ENCODE assay signal across 11 mouse cellular contexts in the genomic region with DNA sequence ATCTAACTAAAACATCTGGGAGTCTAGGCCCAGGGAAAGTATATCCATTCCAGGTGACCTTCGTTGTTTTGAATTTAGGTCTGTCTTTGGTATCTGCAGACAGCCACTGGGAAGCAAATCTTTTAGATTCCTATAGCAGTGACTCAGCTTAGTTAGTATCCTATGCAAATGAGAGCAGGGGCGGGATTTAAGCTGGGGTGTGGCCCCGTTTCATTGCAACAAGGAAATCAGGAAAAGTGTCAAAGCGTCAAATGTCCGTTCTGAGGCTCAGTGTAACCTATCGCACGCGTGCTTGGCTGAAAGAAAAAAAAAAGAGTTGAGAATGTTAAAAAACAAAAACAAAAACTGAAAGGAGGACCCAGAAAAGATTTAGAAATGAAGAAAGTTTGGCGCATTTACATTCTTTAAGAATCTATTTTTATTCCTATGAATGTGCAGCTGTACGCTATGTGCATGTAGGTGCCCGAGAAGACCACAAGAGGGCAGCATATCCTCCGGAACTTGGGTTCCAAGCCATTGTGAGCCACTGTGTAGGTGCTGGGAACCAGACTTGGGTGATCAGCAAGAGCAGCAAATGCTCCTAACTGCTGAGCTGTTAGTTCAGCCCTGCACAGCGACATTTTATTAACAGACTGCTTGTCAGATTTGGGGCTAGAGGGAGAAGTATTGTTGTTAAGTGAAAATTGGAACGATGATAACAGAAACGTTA. TPM values are rescaled to one million over a fixed set of nuclear protein-coding genes. Genes with fewer than 3 reads are reported as not detected.
DNase-seq lines count a peak whose midpoint lies in the region; ATAC-seq and TF ChIP-seq lines count a peak whose summit lies in the region.
"Had no signal": no experiment of that assay in that cellular context is flagged by ENCODE, and none has a peak within 500 bp of the region (broad histone marks: within the 10 kb centered on the region; RNA-seq: fewer than 3 reads in every experiment).

No protein-coding gene starts in this region.

- no peak overlapping the region for H3K9ac ChIP-seq in ES-E14 (ENCODE audit: insufficient read depth, low read depth, low read length, poor library complexity, severe bottlenecking)
- H3K9ac ChIP-seq: forebrain, embryonic 15.5 days had no signal

- no peaks in the 10 kb centered on the region; the same call in 1 of the 2 replicates for H3K36me3 ChIP-seq in ES-E14 (ENCODE audit: control insufficient read depth, insufficient read depth, low read length, poor library complexity, severe bottlenecking)
- H3K36me3 ChIP-seq: forebrain, embryonic 15.5 days had no signal

- DNase-seq in CD4-positive, CD25-positive, alpha-beta regulatory T cell, adult 2 months (ENCODE audit: low read depth, low spot score): peak; percentile 30
- no peak for DNase-seq in left cerebral cortex, adult 2 months (ENCODE audit: extremely low spot score in 1 of 2, low spot score in 2 of 2)
- no peak for DNase-seq in left cerebral cortex, adult 9 months (ENCODE audit: low spot score in 2 of 2)
- DNase-seq in ES-E14 (ENCODE audit: low read depth, low spot score): peak; percentile 65
- peak; percentile 16 for DNase-seq in forelimb bud, embryonic 11.5 days (ENCODE audit: low read depth, low spot score)
- DNase-seq in layer of hippocampus, postnatal 10 days (ENCODE audit: low spot score in 2 of 2): no peak
- DNase-seq in ovary, postnatal 36 days (ENCODE audit: low spot score): no peak
- DNase-seq: cerebellum, postnatal 14 days; heart, postnatal 10 days had no signal

- peaks cover 4 to 12% of the 10 kb centered on the region in 2 experiments; a peak in 2 of 4 replicates for H3K4me1 ChIP-seq in ES-E14 (ENCODE audit: control insufficient read depth in 2 of 2, insufficient read depth in 2 of 2, low read length in 2 of 2, poor library complexity in 1 of 2)

- intact Hi-C loops in left cerebral cortex, adult 2 months (cut with DNase I): loop anchor here (5.0 kb wide), 2 partner anchors 77 to 122 kb away; a partner anchor contains a TSS

- TF ChIP-seq CTCF in left cerebral cortex, adult 2 months (IDR thresholded peaks at IDR 0.05): peak; percentile 53

- H3K27ac ChIP-seq in left cerebral cortex, adult 2 months: no peak overlapping the region
- no peak overlapping the region for H3K27ac ChIP-seq in ES-E14 (ENCODE audit: insufficient read depth, low read depth, low read length, poor library complexity, severe bottlenecking)
- H3K27ac ChIP-seq: forebrain, embryonic 15.5 days had no signal

- no peak overlapping the region for H3K4me3 ChIP-seq in left cerebral cortex, adult 2 months
- peak overlapping the region in 1 of 2 experiments; percentile 87; a peak in 1 of 4 replicates for H3K4me3 ChIP-seq in ES-E14 (ENCODE audit: insufficient read depth in 1 of 2, low read depth in 1 of 2, low read length in 2 of 2, poor library complexity in 1 of 2, severe bottlenecking in 1 of 2)

- in situ Hi-C loops in ES-E14 (cut with MboI; ENCODE audit: low sequenced_read_pairs in 2 of 2, unreplicated experiment in 2 of 2): no loop called here

- no peaks in the 10 kb centered on the region for H3K9me3 ChIP-seq in ES-E14 (ENCODE audit: control insufficient read depth, insufficient read depth, low read depth, low read length)
- H3K9me3 ChIP-seq: forebrain, embryonic 15.5 days had no signal

- ATAC-seq in CD4-positive, CD25-positive, alpha-beta regulatory T cell, adult 4 months: no peak
- ATAC-seq: forebrain, embryonic 15.5 days had no signal

TF ChIP-seq in ES-E14, 5 proteins besides CTCF, POLR2A, EP300 and RAD21:
- no peak for TF ChIP-seq HCFC1 (IDR thresholded peaks at IDR 0.05; ENCODE audit: borderline replicate concordance, insufficient read depth, low read length)
- TF ChIP-seq MAFK (IDR thresholded peaks at IDR 0.05; ENCODE audit: insufficient read depth, low read depth, low read length): peak; percentile 66

RNA-seq across cellular contexts. Expression of a gene that starts 1.8 kb away (rescaled TPM):
- 1 to 10 TPM; 1.9 to 7.4 TPM for polyA plus RNA-seq in CD4-positive, CD25-positive, alpha-beta regulatory T cell, adult 4 months (2017; shearing (Covaris generic))
- 10 to 100 TPM; 19.4 TPM for total RNA-seq in left cerebral cortex, adult 2 months (2021)
- 35.3 and 55.6 TPM in 2 replicates for total RNA-seq in ES-E14 (2012; rRNA removed)
- total RNA-seq in layer of hippocampus, postnatal 10 days (2021): 10 to 100 TPM; 38.5 to 43.8 TPM

Comparison
In these comparisons a context has a peak if more than half of its experiments do, and no peak if none do; other contexts are left out.
1. DNase-seq: peak in CD4-positive, CD25-positive, alpha-beta regulatory T cell, adult 2 months (single experiment), ES-E14 (single experiment) and forelimb bud, embryonic 11.5 days (single experiment); none in left cerebral cortex, adult 2 months (0 of 2), left cerebral cortex, adult 9 months (0 of 2), layer of hippocampus, postnatal 10 days (0 of 2) and ovary, postnatal 36 days (single experiment).